Mouse (Mus musculus) CH12.LX (cell line): ENCODE measurements around the gene Adra2a. TPM values are rescaled to one million over a fixed set of nuclear protein-coding genes. Genes with fewer than 3 reads are reported as not detected.

Experiments
- DNase-seq: peaks from one replicate; pipeline ENCODE4 v3.0.0-alpha.2; 2013; ENCODE audit errors: extremely low read depth
- H3K27ac ChIP-seq: 2 replicates; pipeline ENCODE4 v1.5.1; 2012; ENCODE audit warnings: low read depth, mild to moderate bottlenecking, control low read depth, moderate library complexity; ENCODE audit not compliant: insufficient read depth
- H3K27me3 ChIP-seq: replicated peaks from 2 replicates; pipeline ENCODE3; 2012; ENCODE audit warnings: inconsistent platforms
- H3K36me3 ChIP-seq, 2 experiments: replicated peaks in 1 of 2; 2 replicates each; pipeline versions ENCODE3 to v1.6.1; 2012; ENCODE audit warnings: inconsistent platforms in 1 of 2, low read length in 1 of 2, mild to moderate bottlenecking in 1 of 2, mixed read lengths in 1 of 2, moderate library complexity in 1 of 2; ENCODE audit not compliant: control insufficient read depth in 1 of 2, insufficient read depth in 1 of 2
- H3K4me1 ChIP-seq, 2 experiments: 2 replicates each; pipeline ENCODE4 v1.6.1; 2012; ENCODE audit warnings: inconsistent platforms in 1 of 2, moderate library complexity in 1 of 2; ENCODE audit not compliant: insufficient read depth in 2 of 2, control insufficient read depth in 1 of 2
- H3K4me2 ChIP-seq: 2 replicates; pipeline ENCODE4 v1.6.1; 2012; ENCODE audit warnings: low read depth, mild to moderate bottlenecking, control low read depth; ENCODE audit not compliant: poor library complexity, insufficient read depth, severe bottlenecking
- H3K4me3 ChIP-seq, 3 experiments: fragments of 150-350 bp in 1 of 3; sonication (generic) in 1 of 3; replicated peaks in 1 of 3; 2 replicates each; pipeline versions ENCODE3 to v1.5.1; 2011 to 2012; ENCODE audit warnings: low read depth in 2 of 3, low read length in 2 of 3, mild to moderate bottlenecking in 2 of 3, moderate library complexity in 2 of 3, control low read depth in 1 of 3, improper control_type of control experiment in 1 of 3, inconsistent platforms in 1 of 3, mixed read lengths in 1 of 3; ENCODE audit not compliant: poor library complexity in 1 of 3
- H3K79me2 ChIP-seq: replicated peaks from 2 replicates; pipeline ENCODE4 v1.6.1; 2012; ENCODE audit warnings: mild to moderate bottlenecking, moderate library complexity; ENCODE audit not compliant: control insufficient read depth, poor library complexity, insufficient read depth, severe bottlenecking; ENCODE audit errors: extremely low read depth
- H3K9ac ChIP-seq: 2 replicates; pipeline ENCODE4 v1.6.1; 2012; ENCODE audit warnings: low read depth, mild to moderate bottlenecking, control low read depth, moderate library complexity; ENCODE audit not compliant: insufficient read depth
- H3K9me3 ChIP-seq: replicated peaks from 2 replicates; pipeline ENCODE3; 2012; ENCODE audit warnings: low read length, inconsistent platforms, mixed read lengths
- BHLHE40 ChIP-seq: IDR thresholded peaks from 2 replicates; pipeline ENCODE4 v1.6.1; 2011; ENCODE audit warnings: mild to moderate bottlenecking, low read depth, low read length, improper control_type of control experiment
- CHD2 ChIP-seq: IDR thresholded peaks from 2 replicates; pipeline ENCODE4 v1.6.1; 2011; ENCODE audit warnings: low read length, improper control_type of control experiment
- CTCF ChIP-seq, 2 experiments: IDR thresholded peaks in 1 of 2; conservative IDR thresholded peaks in 1 of 2; 2 replicates each; pipeline ENCODE4 v1.5.1; 2011 to 2012; ENCODE audit warnings: low read depth in 2 of 2, low read length in 2 of 2, improper control_type of control experiment in 1 of 2, inconsistent platforms in 1 of 2, mild to moderate bottlenecking in 1 of 2, moderate library complexity in 1 of 2
- E2F4 ChIP-seq: IDR thresholded peaks from 2 replicates; pipeline ENCODE4 v1.6.1; 2011; ENCODE audit warnings: low read depth, low read length, improper control_type of control experiment; ENCODE audit not compliant: insufficient replicate concordance
- ETS1 ChIP-seq: conservative IDR thresholded peaks from 2 replicates; pipeline ENCODE4 v1.6.1; 2012; ENCODE audit warnings: low read depth, mild to moderate bottlenecking, inconsistent platforms, low read length, improper control_type of control experiment, moderate library complexity
- GABPA ChIP-seq: IDR thresholded peaks from 2 replicates; pipeline ENCODE4 v1.6.1; 2012; ENCODE audit warnings: low read depth, low read length, improper control_type of control experiment, inconsistent platforms; ENCODE audit not compliant: insufficient replicate concordance
- HCFC1 ChIP-seq: IDR thresholded peaks from 2 replicates; pipeline ENCODE4 v1.6.1; 2012; ENCODE audit warnings: low read depth, mild to moderate bottlenecking, inconsistent platforms, low read length, improper control_type of control experiment
- IRF4 ChIP-seq: IDR thresholded peaks from 2 replicates; pipeline ENCODE4 v1.6.1; 2014; ENCODE audit warnings: low read depth, mild to moderate bottlenecking, inconsistent platforms, low read length, improper control_type of control experiment
- JUN ChIP-seq: IDR thresholded peaks from 2 replicates; pipeline ENCODE4 v1.6.1; 2011; ENCODE audit warnings: low read depth, mild to moderate bottlenecking, low read length, improper control_type of control experiment, moderate library complexity; ENCODE audit not compliant: insufficient read depth
- JUND ChIP-seq: conservative IDR thresholded peaks from 2 replicates; pipeline ENCODE4 v1.6.1; 2011; ENCODE audit warnings: low read depth, low read length, improper control_type of control experiment
- KAT2A ChIP-seq: IDR thresholded peaks from 2 replicates; pipeline ENCODE4 v1.6.1; 2012; ENCODE audit warnings: low read length, improper control_type of control experiment, inconsistent platforms; ENCODE audit not compliant: insufficient replicate concordance
- MAFK ChIP-seq: IDR thresholded peaks from 2 replicates; pipeline ENCODE4 v1.6.1; 2011; ENCODE audit warnings: low read length, improper control_type of control experiment; ENCODE audit not compliant: insufficient replicate concordance
- MAX ChIP-seq: IDR thresholded peaks from 2 replicates; pipeline ENCODE4 v1.6.1; 2011; ENCODE audit warnings: low read length, improper control_type of control experiment
- MYC ChIP-seq: IDR thresholded peaks from 2 replicates; pipeline ENCODE4 v1.6.1; 2011; ENCODE audit warnings: low read depth, mild to moderate bottlenecking, improper control_type of control experiment, low read length
- NRF1 ChIP-seq: IDR thresholded peaks from 2 replicates; pipeline ENCODE4 v1.6.1; 2014; ENCODE audit warnings: low read depth, mild to moderate bottlenecking, inconsistent platforms, low read length, improper control_type of control experiment, moderate library complexity
- POLR2AphosphoS2 ChIP-seq: IDR thresholded peaks from 2 replicates; pipeline ENCODE4 v1.6.1; 2011; ENCODE audit warnings: low read depth, low read length, improper control_type of control experiment
- RCOR1 ChIP-seq: conservative IDR thresholded peaks from 2 replicates; pipeline ENCODE4 v1.6.1; 2012; ENCODE audit warnings: low read depth, mild to moderate bottlenecking, inconsistent platforms, low read length, improper control_type of control experiment
- USF1 ChIP-seq: IDR thresholded peaks from 2 replicates; pipeline ENCODE4 v1.6.1; 2014; ENCODE audit warnings: low read depth, mild to moderate bottlenecking, inconsistent platforms, low read length, improper control_type of control experiment
- USF2 ChIP-seq: conservative IDR thresholded peaks from 2 replicates; pipeline ENCODE4 v1.6.1; 2011; ENCODE audit warnings: low read depth, low read length, improper control_type of control experiment
- ZC3H11A ChIP-seq: IDR thresholded peaks from 2 replicates; pipeline ENCODE4 v1.6.1; 2012; ENCODE audit warnings: low read depth, mild to moderate bottlenecking, inconsistent platforms, low read length, improper control_type of control experiment
- ZKSCAN1 ChIP-seq: IDR thresholded peaks from 2 replicates; pipeline ENCODE4 v1.6.1; 2012; ENCODE audit warnings: low read depth, inconsistent platforms, low read length, improper control_type of control experiment, borderline replicate concordance
- ZNF384 ChIP-seq: IDR thresholded peaks from 2 replicates; pipeline ENCODE4 v1.6.1; 2012; ENCODE audit warnings: low read depth, low read length, improper control_type of control experiment, inconsistent platforms
- dilution Hi-C: fragments of 300-500 bp; cut with MboI; formaldehyde crosslinking; loops from 2 replicates; pipeline ENCODE4 v1.14.3; 2020; ENCODE audit warnings: low sequenced_read_pairs; ENCODE audit not compliant: extremely low pct_unique_long_range_greater_than_20kb, extremely low pct_ligation_motif_present
- in situ Hi-C: fragments of 300-500 bp; cut with MboI; formaldehyde crosslinking; loops from 3 replicates; pipeline ENCODE4 v1.14.3; 2019; ENCODE audit warnings: low sequenced_read_pairs, low pct_ligation_motif_present, low pct_unique_long_range_greater_than_20kb, mixed read lengths
- polyA plus RNA-seq: library from polyadenylated mRNA; unstranded; fragments of >175 nt; gene quantifications from 2 replicates; pipeline ENCODE4 v1.2.1, GENCODE M21; 2012; ENCODE audit warnings: low read depth; ENCODE audit not compliant: insufficient read length
- total RNA-seq, 2 experiments: library from RNA; depleted of rRNA; stranded (reverse); fragments of 300-350 nt in 1 of 2; fragments of >200 nt in 1 of 2; gene quantifications; 2 replicates each; pipeline ENCODE4 v1.2.3; 2012 to 2014

The Adra2a gene
- total and polyA plus RNA-seq, 3 experiments = 0.04 to 0.07 TPM; not detected in 1

DNA sequence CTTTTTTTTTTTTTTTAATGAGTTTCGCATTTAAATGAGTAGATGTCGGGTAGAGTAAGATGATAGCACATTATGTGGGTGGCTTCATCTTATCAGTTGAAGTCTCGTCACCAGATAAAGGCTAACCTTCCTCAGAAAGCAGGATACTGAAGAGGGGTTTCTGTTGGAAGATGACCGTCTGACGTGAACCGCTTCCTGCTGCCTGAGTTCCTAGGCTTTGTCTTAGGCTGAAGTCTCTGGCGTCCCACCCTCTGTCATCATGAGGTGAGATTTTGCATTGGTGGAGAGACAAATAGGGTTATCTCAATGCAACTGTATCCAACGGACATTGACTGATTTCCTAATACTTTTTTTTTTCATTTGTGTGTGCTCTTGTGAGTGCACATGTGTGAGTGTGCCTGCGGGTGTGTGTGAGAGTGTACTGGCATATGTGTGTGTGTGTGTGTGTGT lies 37.8 kb downstream of the Adra2a start:
- no peaks in the 10 kb centered on the region for H3K79me2 ChIP-seq
- no peak overlapping the region for H3K4me2 ChIP-seq
- DNase-seq = no peak
- H3K9me3 ChIP-seq = no peaks in the 10 kb centered on the region
- no peak overlapping the region for H3K27ac ChIP-seq
- in situ Hi-C loops = no loop called here
- H3K36me3 ChIP-seq = no peaks in the 10 kb centered on the region
- H3K4me3 ChIP-seq = no peak overlapping the region
- H3K4me1 ChIP-seq = peaks cover 6 to 30% of the 10 kb centered on the region in 2 experiments; a peak in 3 of 4 replicates
- dilution Hi-C loops = no loop called here
- no peak overlapping the region for H3K9ac ChIP-seq
- no peaks in the 10 kb centered on the region for H3K27me3 ChIP-seq
- no peak for TF ChIP-seq USF1
- no peak for TF ChIP-seq ZKSCAN1
- TF ChIP-seq MAX = no peak
- no peak for TF ChIP-seq HCFC1
- TF ChIP-seq ETS1 = no peak
- no peak for TF ChIP-seq MYC
- TF ChIP-seq ZC3H11A = no peak
- no peak for TF ChIP-seq USF2
- no peak for TF ChIP-seq CHD2
- no peak for TF ChIP-seq JUN
- no peak for TF ChIP-seq GABPA
- TF ChIP-seq JUND = no peak
- TF ChIP-seq POLR2AphosphoS2 = no peak
- TF ChIP-seq E2F4 = no peak
- TF ChIP-seq IRF4 = no peak
- no peak for TF ChIP-seq ZNF384
- no peak for TF ChIP-seq MAFK
- TF ChIP-seq RCOR1 = no peak
- no peak for TF ChIP-seq CTCF (conservative IDR thresholded peaks at IDR 0.05 in 1 of 2, IDR thresholded peaks at IDR 0.05 in 1 of 2; ENCODE audit: low read depth in 2 of 2, low read length in 2 of 2)
- TF ChIP-seq BHLHE40 = no peak

DNA sequence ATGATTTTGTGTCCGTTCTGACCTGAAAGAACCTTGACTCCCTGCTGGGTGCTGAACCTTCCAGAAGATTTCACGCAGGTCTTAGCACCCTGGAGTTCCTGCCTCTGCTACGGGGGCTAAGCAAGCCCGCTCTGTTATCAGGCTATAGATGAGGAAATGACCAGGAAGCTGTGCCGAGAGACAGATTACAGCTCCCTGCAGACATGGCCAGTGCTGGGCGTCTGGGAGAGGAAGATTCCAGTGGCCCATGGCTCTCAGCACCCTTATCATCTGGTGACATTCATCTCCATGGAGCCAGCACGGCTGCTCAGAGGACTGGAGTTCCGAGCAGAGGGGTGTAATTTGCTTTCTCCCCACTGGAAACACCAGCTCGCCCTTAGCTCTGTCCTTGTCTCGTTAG lies 43.4 kb downstream of the Adra2a start:
- no peak for DNase-seq
- Histone ChIP-seq H3K9me3 (no peaks in the 10 kb centered on the region), H3K79me2 (no peaks in the 10 kb centered on the region), H3K4me1 (no peaks in the 10 kb centered on the region), H3K36me3 (no peaks in the 10 kb centered on the region), H3K27ac (no peak overlapping the region), H3K9ac (no peak overlapping the region), H3K4me3 (no peak overlapping the region), H3K4me2 (no peak overlapping the region), H3K27me3 (no peaks in the 10 kb centered on the region)
- dilution Hi-C loops (no loop called here), in situ Hi-C loops (no loop called here)
- TF ChIP-seq GABPA = no peak
- TF ChIP-seq BHLHE40 = no peak
- no peak for TF ChIP-seq RCOR1
- no peak for TF ChIP-seq ETS1
- TF ChIP-seq HCFC1 = no peak
- no peak for TF ChIP-seq KAT2A
- TF ChIP-seq NRF1 = no peak
